Mouse (Mus musculus) midbrain, embryonic 12.5 days (tissue): ENCODE measurements around the gene Plcl1. TPM values are rescaled to one million over a fixed set of nuclear protein-coding genes. Genes with fewer than 3 reads are reported as not detected.

Experiments
- ATAC-seq: fragments of 200-750 bp; cut with Nextera tagmentation; 2 replicates; pipeline ENCODE4 v1.8.0; 2017; ENCODE audit warnings: low read depth, moderate TSS enrichment, moderate library complexity; ENCODE audit not compliant: low FRiP score
- H3K27ac ChIP-seq: fragments of 300-500 bp; sonication (generic); replicated peaks from 2 replicates; pipeline ENCODE4 v1.5.1; 2016; ENCODE audit warnings: mild to moderate bottlenecking
- H3K27me3 ChIP-seq: fragments of 300-500 bp; sonication (generic); 2 replicates; pipeline ENCODE4 v1.6.1; 2016; ENCODE audit warnings: mild to moderate bottlenecking
- H3K36me3 ChIP-seq: fragments of 300-500 bp; sonication (generic); 2 replicates; pipeline ENCODE4 v1.6.1; 2016
- H3K4me1 ChIP-seq: fragments of 300-500 bp; sonication (generic); 2 replicates; pipeline ENCODE4 v1.6.1; 2016
- H3K4me2 ChIP-seq: fragments of 300-500 bp; sonication (generic); replicated peaks from 2 replicates; pipeline ENCODE4 v1.6.1; 2016; ENCODE audit warnings: mild to moderate bottlenecking, moderate library complexity
- H3K4me3 ChIP-seq: fragments of 300-500 bp; sonication (generic); 2 replicates; pipeline ENCODE4 v1.5.1; 2016; ENCODE audit warnings: mild to moderate bottlenecking
- H3K9ac ChIP-seq: fragments of 300-500 bp; sonication (generic); replicated peaks from 2 replicates; pipeline ENCODE4 v1.6.1; 2016; ENCODE audit warnings: mild to moderate bottlenecking, moderate library complexity
- H3K9me3 ChIP-seq: fragments of 300-500 bp; sonication (generic); 2 replicates; pipeline ENCODE4 v1.6.1; 2016; ENCODE audit warnings: mild to moderate bottlenecking
- WGBS: fragments of 180-500 bp; shearing (Covaris S2); methylation state at CpG from one replicate; pipeline ENCODE4 v1.1.7; 2016; 5-methylcytosine and 5-hydroxymethylcytosine counted together
- polyA plus RNA-seq: library from polyadenylated mRNA; unstranded; fragments of >200 nt; fragmentation: Nextera tagmentation; extraction: Ambion mirVana; gene quantifications from 2 replicates; pipeline ENCODE4 v1.2.1, GENCODE M21; 2016

The Plcl1 gene
- polyA plus RNA-seq, 1 experiment from 2014 or later, result 2.2 TPM

- WGBS, result 6% methylated on average over 1 of the region's 1 CpGs
- Histone ChIP-seq H3K27ac (no peak overlapping the region), H3K4me2 (no peak overlapping the region), H3K9me3 (no peaks in the 10 kb centered on the region), H3K27me3 (0 out of 2 replicates have a peak, but pooled peaks cover 3% of the 10 kb centered on the region), H3K4me1 (0 out of 2 replicates have a peak, but pooled peaks cover 4% of the 10 kb centered on the region), H3K9ac (no peak overlapping the region), H3K4me3 (no peak overlapping the region), H3K36me3 (no peaks in the 10 kb centered on the region)
- ATAC-seq, result no peak
Observed at GRCm38 (mm10) chr1:55631496-55631895, 225.8 kb downstream of the Plcl1 start.

GRCm38 (mm10) chr1:55632024-55632423 lies 226.3 kb downstream of the Plcl1 start:
- no peaks in the 10 kb centered on the region for H3K9me3 ChIP-seq
- H3K4me2 ChIP-seq, result no peak overlapping the region
- H3K27ac ChIP-seq, result no peak overlapping the region
- WGBS, result 48% methylated on average over 2 of the region's 2 CpGs
- H3K36me3 ChIP-seq, result no peaks in the 10 kb centered on the region
- ATAC-seq, result no peak
- H3K4me3 ChIP-seq, result no peak overlapping the region
- no peak overlapping the region for H3K9ac ChIP-seq
- 0 out of 2 replicates have a peak, but pooled peaks cover 3% of the 10 kb centered on the region for H3K27me3 ChIP-seq
- 0 out of 2 replicates have a peak, but pooled peaks cover 4% of the 10 kb centered on the region for H3K4me1 ChIP-seq

- WGBS, result 87% methylated on average over 4 of the region's 4 CpGs
- H3K36me3 ChIP-seq, result no peaks in the 10 kb centered on the region
- H3K27me3 ChIP-seq, result no peaks in the 10 kb centered on the region
- no peak overlapping the region for H3K4me2 ChIP-seq
- 0 out of 2 replicates have a peak, but pooled peaks cover 4% of the 10 kb centered on the region for H3K4me1 ChIP-seq
- no peak overlapping the region for H3K9ac ChIP-seq
- no peaks in the 10 kb centered on the region for H3K9me3 ChIP-seq
- no peak for ATAC-seq
- H3K4me3 ChIP-seq, result no peak overlapping the region
- H3K27ac ChIP-seq, result no peak overlapping the region
Observed at GRCm38 (mm10) chr1:55633326-55633725, 227.6 kb downstream of the Plcl1 start.

- no peak overlapping the region for H3K4me3 ChIP-seq
- no peaks in the 10 kb centered on the region for H3K9me3 ChIP-seq
- peaks cover 12% of the 10 kb centered on the region for H3K27me3 ChIP-seq
- no peak overlapping the region for H3K9ac ChIP-seq
- no peak overlapping the region for H3K27ac ChIP-seq
- no peaks in the 10 kb centered on the region; the same call in 1 of the 2 replicates for H3K4me1 ChIP-seq
- H3K4me2 ChIP-seq, result no peak overlapping the region
- H3K36me3 ChIP-seq, result no peaks in the 10 kb centered on the region
- 0 out of 2 replicates have a peak, but pooled peaks have one; percentile 9 for ATAC-seq
- WGBS, result 78% methylated on average over 8 of the region's 8 CpGs
Observed at GRCm38 (mm10) chr1:55659518-55660210, 253.9 kb downstream of the Plcl1 start.

- Histone ChIP-seq H3K27ac (no peak overlapping the region), H3K27me3 (peaks cover 16% of the 10 kb centered on the region), H3K4me2 (no peak overlapping the region), H3K36me3 (no peaks in the 10 kb centered on the region), H3K4me3 (no peak overlapping the region), H3K4me1 (peaks cover 14% of the 10 kb centered on the region), H3K9me3 (no peaks in the 10 kb centered on the region), H3K9ac (no peak overlapping the region)
- ATAC-seq, result no peak
- WGBS, result 76% methylated on average over 2 of the region's 2 CpGs
Observed at GRCm38 (mm10) chr1:55661381-55661780, 255.7 kb downstream of the Plcl1 start.

GRCm38 (mm10) chr1:55665137-55665827 lies 259.6 kb downstream of the Plcl1 start:
- peak overlapping the region; percentile 21; the same call in 1 of the 2 replicates for H3K4me2 ChIP-seq
- H3K4me1 ChIP-seq, result peaks cover 23% of the 10 kb centered on the region
- H3K36me3 ChIP-seq, result no peaks in the 10 kb centered on the region
- H3K9ac ChIP-seq, result no peak overlapping the region
- H3K4me3 ChIP-seq, result no peak overlapping the region
- H3K27me3 ChIP-seq, result peaks cover 20% of the 10 kb centered on the region
- peak overlapping the region; percentile 72 for H3K27ac ChIP-seq
- WGBS, result 68% methylated on average over 10 of the region's 10 CpGs
- H3K9me3 ChIP-seq, result no peaks in the 10 kb centered on the region
- 0 out of 2 replicates have a peak, but pooled peaks have one; percentile 39 for ATAC-seq

- Histone ChIP-seq H3K36me3 (no peaks in the 10 kb centered on the region), H3K27me3 (peaks cover 20% of the 10 kb centered on the region), H3K9ac (no peak overlapping the region), H3K27ac (peak overlapping the region; percentile 72), H3K4me2 (peak overlapping the region; percentile 21), H3K4me3 (no peak overlapping the region), H3K4me1 (peaks cover 23% of the 10 kb centered on the region), H3K9me3 (no peaks in the 10 kb centered on the region)
- WGBS, result 18% methylated on average over 11 of the region's 11 CpGs
- peak; percentile 86 for ATAC-seq
Observed at GRCm38 (mm10) chr1:55665828-55666673, 260.3 kb downstream of the Plcl1 start.

GRCm38 (mm10) chr1:55666798-55667197 lies 261.1 kb downstream of the Plcl1 start:
- Histone ChIP-seq H3K36me3 (no peaks in the 10 kb centered on the region), H3K4me2 (no peak overlapping the region), H3K27me3 (peaks cover 26% of the 10 kb centered on the region), H3K9ac (no peak overlapping the region), H3K4me1 (peaks cover 23% of the 10 kb centered on the region), H3K9me3 (no peaks in the 10 kb centered on the region), H3K27ac (peak overlapping the region; percentile 72), H3K4me3 (no peak overlapping the region)
- ATAC-seq, result peak; percentile 39; the same call in 1 of the 2 replicates
- WGBS, result 27% methylated on average over 5 of the region's 5 CpGs

GRCm38 (mm10) chr1:55668622-55669237 lies 263.0 kb downstream of the Plcl1 start:
- no peak overlapping the region for H3K4me3 ChIP-seq
- 46% methylated on average over 4 of the region's 4 CpGs for WGBS
- no peaks in the 10 kb centered on the region for H3K36me3 ChIP-seq
- no peaks in the 10 kb centered on the region for H3K9me3 ChIP-seq
- H3K9ac ChIP-seq, result no peak overlapping the region
- no peak overlapping the region for H3K27ac ChIP-seq
- H3K27me3 ChIP-seq, result peaks cover 25% of the 10 kb centered on the region
- peaks cover 23% of the 10 kb centered on the region for H3K4me1 ChIP-seq
- no peak for ATAC-seq
- H3K4me2 ChIP-seq, result no peak overlapping the region

- H3K4me3 ChIP-seq, result no peak overlapping the region
- no peak overlapping the region for H3K27ac ChIP-seq
- ATAC-seq, result no peak
- H3K9me3 ChIP-seq, result no peaks in the 10 kb centered on the region
- no peaks in the 10 kb centered on the region for H3K27me3 ChIP-seq
- 95% methylated on average over 3 of the region's 3 CpGs for WGBS
- H3K4me1 ChIP-seq, result no peaks in the 10 kb centered on the region
- H3K36me3 ChIP-seq, result no peaks in the 10 kb centered on the region
- H3K4me2 ChIP-seq, result no peak overlapping the region
- H3K9ac ChIP-seq, result no peak overlapping the region
Observed at GRCm38 (mm10) chr1:55682676-55683075, 277.0 kb downstream of the Plcl1 start.

GRCm38 (mm10) chr1:55686261-55686660 lies 280.5 kb downstream of the Plcl1 start:
- WGBS, result 62% methylated on average over 5 of the region's 5 CpGs
- H3K9ac ChIP-seq, result no peak overlapping the region
- ATAC-seq, result no peak
- no peak overlapping the region for H3K27ac ChIP-seq
- H3K9me3 ChIP-seq, result no peaks in the 10 kb centered on the region
- no peaks in the 10 kb centered on the region for H3K4me1 ChIP-seq
- H3K36me3 ChIP-seq, result no peaks in the 10 kb centered on the region
- H3K4me3 ChIP-seq, result no peak overlapping the region
- peaks cover 5% of the 10 kb centered on the region; the same call in 1 of the 2 replicates for H3K27me3 ChIP-seq
- no peak overlapping the region for H3K4me2 ChIP-seq
